Mouse (Mus musculus) olfactory bulb, adult 2 months (tissue): ENCODE results near the gene Celf2.

Experiments used
- CTCF ChIP-seq: fragments of 200-500 bp; IDR thresholded peaks from 2 replicates; pipeline ENCODE4 v1.5.1; 2012; ENCODE audit warnings: low read depth, mild to moderate bottlenecking, low read length, moderate library complexity; ENCODE audit not compliant: insufficient read depth
- POLR2A ChIP-seq: fragments of 200-500 bp; IDR thresholded peaks from 2 replicates; pipeline ENCODE4 v1.6.1; 2012; ENCODE audit warnings: mild to moderate bottlenecking, low read depth, low read length, moderate library complexity; ENCODE audit not compliant: insufficient read depth

DNA sequence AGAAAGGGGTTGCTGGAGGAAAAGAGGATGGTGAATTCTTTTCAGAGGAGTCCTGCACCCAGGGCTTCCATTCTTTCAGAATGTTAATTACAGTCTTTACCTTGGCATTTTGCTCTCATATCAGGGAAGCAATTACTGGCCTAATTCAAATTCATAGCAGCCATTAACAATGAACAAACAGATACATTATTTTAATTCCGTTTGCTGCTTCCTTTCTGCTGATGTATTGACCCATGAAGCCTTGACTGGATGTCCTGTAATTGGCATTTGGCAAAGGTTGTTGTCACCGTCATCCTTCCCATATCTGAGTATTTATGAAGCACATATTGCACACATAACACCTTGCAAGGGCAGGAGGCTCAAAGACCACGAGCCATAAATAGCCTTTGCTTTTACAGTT lies 343.6 kb downstream of the Celf2 start:
- TF ChIP-seq CTCF, result no peak
- TF ChIP-seq POLR2A, result no peak
